Mouse (Mus musculus): ENCODE results near the gene Nr6a1. TPM values are rescaled to one million over a fixed set of nuclear protein-coding genes. Genes with fewer than 3 reads are reported as not detected.

Gene Nr6a1
- polyA plus RNA-seq, 1 experiment from 2014 or later, result 3.1 TPM

DNA sequence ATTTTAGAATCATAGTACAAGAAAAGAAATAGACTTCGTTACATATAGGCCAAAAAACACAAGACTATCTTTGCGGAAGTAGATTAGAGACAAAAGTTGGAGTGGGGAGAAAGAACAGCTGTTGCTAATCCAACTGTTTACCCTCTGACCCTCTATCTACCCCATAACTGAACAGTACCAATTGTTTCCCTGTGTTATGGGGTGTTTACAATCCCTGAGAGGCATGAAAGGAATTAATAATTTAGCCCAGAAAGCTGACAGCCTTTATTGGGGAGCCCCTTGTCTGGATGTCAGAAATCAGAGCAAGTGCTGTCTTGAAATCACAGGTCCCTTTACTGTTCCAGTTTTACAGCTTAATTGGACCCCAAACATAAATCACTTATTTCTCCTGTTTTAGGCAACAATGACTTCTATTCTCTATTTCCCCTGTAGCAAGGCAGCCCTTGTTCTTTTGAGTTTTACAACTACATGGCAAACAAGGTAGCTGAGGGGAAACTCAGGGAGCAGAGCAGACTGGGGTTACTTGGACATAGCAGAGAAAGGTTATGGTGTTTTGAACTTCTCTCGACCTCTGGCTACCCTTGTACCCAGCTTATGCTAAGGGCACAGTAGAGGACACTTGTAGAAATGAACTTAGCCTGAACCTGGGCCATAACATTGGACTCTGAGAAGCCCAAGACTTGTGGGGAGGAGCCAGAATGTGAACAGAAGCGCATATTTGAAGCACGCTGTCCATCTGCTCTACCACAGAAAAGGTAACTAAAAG, 46.4 kb downstream of the Nr6a1 start:
- Histone ChIP-seq H3K4me2 (ENCODE audit: low read depth, low read length, severe bottlenecking) (no peak overlapping the region), H3K4me1 (replicated peaks; ENCODE audit: control insufficient read depth, insufficient read depth, low read length) (no peaks in the 10 kb centered on the region), H3K4me3 (ENCODE audit: low read depth, low read length) (no peak overlapping the region), H3K9ac (ENCODE audit: low read length) (no peak overlapping the region), H3K36me3 (ENCODE audit: control insufficient read depth, insufficient read depth, low read length) (no peaks in the 10 kb centered on the region; the same call in 1 of the 2 replicates), H3K27me3 (ENCODE audit: control insufficient read depth, insufficient read depth, low read length) (no peaks in the 10 kb centered on the region), H3K9me3 (ENCODE audit: control insufficient read depth, low read length) (no peaks in the 10 kb centered on the region), H3K27ac (ENCODE audit: low read depth, low read length) (no peak overlapping the region)
- 88% methylated on average over 5 of the region's 5 CpGs for WGBS
- ATAC-seq (replicated peaks; ENCODE audit: low FRiP score) (no peak), DNase-seq (ENCODE audit: low spot score) (no peak)

- Histone ChIP-seq H3K27me3 (ENCODE audit: control insufficient read depth, insufficient read depth, low read length) (no peaks in the 10 kb centered on the region), H3K27ac (ENCODE audit: low read depth, low read length) (no peak overlapping the region), H3K4me3 (ENCODE audit: low read depth, low read length) (no peak overlapping the region), H3K36me3 (ENCODE audit: control insufficient read depth, insufficient read depth, low read length) (no peaks in the 10 kb centered on the region; the same call in 1 of the 2 replicates), H3K4me1 (replicated peaks; ENCODE audit: control insufficient read depth, insufficient read depth, low read length) (no peaks in the 10 kb centered on the region), H3K9ac (ENCODE audit: low read length) (no peak overlapping the region), H3K9me3 (ENCODE audit: control insufficient read depth, low read length) (no peaks in the 10 kb centered on the region), H3K4me2 (ENCODE audit: low read depth, low read length, severe bottlenecking) (no peak overlapping the region)
- WGBS, result 70% methylated on average over 1 of the region's 1 CpGs
- ATAC-seq (replicated peaks; ENCODE audit: low FRiP score), result no peak
- no peak for DNase-seq (ENCODE audit: low spot score)
These were observed 52.9 kb downstream of the Nr6a1 start for GRCm38 (mm10) chr2:38874544-38875108.

DNA sequence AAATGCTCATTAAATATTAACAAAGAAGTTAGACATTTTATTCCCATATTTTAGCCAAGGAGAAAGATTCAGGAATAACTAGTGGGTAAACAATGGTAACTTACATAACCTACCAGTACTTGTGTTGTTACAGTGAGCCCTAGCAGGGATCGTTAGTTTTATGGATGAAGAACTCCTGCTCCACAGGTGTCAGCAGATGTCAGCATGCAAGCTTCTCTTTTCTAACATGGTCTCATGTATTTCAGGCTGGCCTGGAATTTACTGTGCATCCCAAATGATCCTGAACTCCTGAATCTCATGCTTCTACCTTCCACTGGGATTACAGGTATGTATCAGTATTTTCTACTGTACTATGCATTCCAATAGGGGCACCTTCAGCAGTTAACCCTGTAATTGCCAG, 54.8 kb downstream of the Nr6a1 start:
- WGBS, result 62% methylated on average over 1 of the region's 1 CpGs
- no peak overlapping the region for H3K4me3 ChIP-seq (ENCODE audit: low read depth, low read length)

GRCm38 (mm10) chr2:38866711-38867110, 60.8 kb downstream of the Nr6a1 start:
- ATAC-seq (replicated peaks; ENCODE audit: low FRiP score), result no peak
- 93% methylated on average over 1 of the region's 1 CpGs for WGBS
- Histone ChIP-seq H3K4me3 (ENCODE audit: low read depth, low read length) (no peak overlapping the region), H3K4me2 (ENCODE audit: low read depth, low read length, severe bottlenecking) (no peak overlapping the region), H3K9ac (ENCODE audit: low read length) (no peak overlapping the region), H3K27ac (ENCODE audit: low read depth, low read length) (no peak overlapping the region), H3K36me3 (ENCODE audit: control insufficient read depth, insufficient read depth, low read length) (no peaks in the 10 kb centered on the region; the same call in 1 of the 2 replicates), H3K9me3 (ENCODE audit: control insufficient read depth, low read length) (no peaks in the 10 kb centered on the region), H3K27me3 (ENCODE audit: control insufficient read depth, insufficient read depth, low read length) (no peaks in the 10 kb centered on the region), H3K4me1 (replicated peaks; ENCODE audit: control insufficient read depth, insufficient read depth, low read length) (no peaks in the 10 kb centered on the region)
- no peak for DNase-seq (ENCODE audit: low spot score)

More for the DNA sequence above, 54.8 kb downstream of the Nr6a1 start:
- H3K4me2 ChIP-seq (ENCODE audit: low read depth, low read length, severe bottlenecking), result no peak overlapping the region
- no peak overlapping the region for H3K27ac ChIP-seq (ENCODE audit: low read depth, low read length)
- no peak overlapping the region for H3K9ac ChIP-seq (ENCODE audit: low read length)
- no peaks in the 10 kb centered on the region for H3K36me3 ChIP-seq (ENCODE audit: control insufficient read depth, insufficient read depth, low read length)
- no peak for ATAC-seq (replicated peaks; ENCODE audit: low FRiP score)
- H3K9me3 ChIP-seq (ENCODE audit: control insufficient read depth, low read length), result no peaks in the 10 kb centered on the region
- no peaks in the 10 kb centered on the region for H3K4me1 ChIP-seq (replicated peaks; ENCODE audit: control insufficient read depth, insufficient read depth, low read length)
- no peaks in the 10 kb centered on the region for H3K27me3 ChIP-seq (ENCODE audit: control insufficient read depth, insufficient read depth, low read length)
- DNase-seq (ENCODE audit: low spot score), result no peak

GRCm38 (mm10) chr2:38864011-38864410, 63.5 kb downstream of the Nr6a1 start:
- no peak overlapping the region for H3K4me2 ChIP-seq (ENCODE audit: low read depth, low read length, severe bottlenecking)
- no peaks in the 10 kb centered on the region for H3K9me3 ChIP-seq (ENCODE audit: control insufficient read depth, low read length)
- ATAC-seq (replicated peaks; ENCODE audit: low FRiP score) (no peak), DNase-seq (ENCODE audit: low spot score) (no peak)
- no peaks in the 10 kb centered on the region; the same call in 1 of the 2 replicates for H3K36me3 ChIP-seq (ENCODE audit: control insufficient read depth, insufficient read depth, low read length)
- WGBS, result 65% methylated on average over 4 of the region's 4 CpGs
- H3K4me3 ChIP-seq (ENCODE audit: low read depth, low read length), result no peak overlapping the region
- no peaks in the 10 kb centered on the region for H3K4me1 ChIP-seq (replicated peaks; ENCODE audit: control insufficient read depth, insufficient read depth, low read length)
- no peak overlapping the region for H3K9ac ChIP-seq (ENCODE audit: low read length)
- H3K27me3 ChIP-seq (ENCODE audit: control insufficient read depth, insufficient read depth, low read length), result no peaks in the 10 kb centered on the region
- H3K27ac ChIP-seq (ENCODE audit: low read depth, low read length), result no peak overlapping the region

GRCm38 (mm10) chr2:38851797-38852196, 75.7 kb downstream of the Nr6a1 start:
- Histone ChIP-seq H3K9me3 (ENCODE audit: control insufficient read depth, low read length) (no peaks in the 10 kb centered on the region), H3K4me3 (ENCODE audit: low read depth, low read length) (no peak overlapping the region), H3K9ac (ENCODE audit: low read length) (no peak overlapping the region), H3K36me3 (ENCODE audit: control insufficient read depth, insufficient read depth, low read length) (peaks cover 7% of the 10 kb centered on the region; the same call in 1 of the 2 replicates), H3K4me2 (ENCODE audit: low read depth, low read length, severe bottlenecking) (no peak overlapping the region), H3K27ac (ENCODE audit: low read depth, low read length) (no peak overlapping the region), H3K27me3 (ENCODE audit: control insufficient read depth, insufficient read depth, low read length) (no peaks in the 10 kb centered on the region), H3K4me1 (replicated peaks; ENCODE audit: control insufficient read depth, insufficient read depth, low read length) (no peaks in the 10 kb centered on the region)
- no peak for DNase-seq (ENCODE audit: low spot score)
- 95% methylated on average over 1 of the region's 1 CpGs for WGBS
- ATAC-seq (replicated peaks; ENCODE audit: low FRiP score), result no peak

GRCm38 (mm10) chr2:38846319-38846718, 81.2 kb downstream of the Nr6a1 start:
- H3K36me3 ChIP-seq (ENCODE audit: control insufficient read depth, insufficient read depth, low read length), result peaks cover 3% of the 10 kb centered on the region; the same call in 1 of the 2 replicates
- 92% methylated on average over 2 of the region's 2 CpGs for WGBS

GRCm38 (mm10) chr2:38835489-38835888, 92.0 kb downstream of the Nr6a1 start:
- Histone ChIP-seq H3K27me3 (ENCODE audit: control insufficient read depth, insufficient read depth, low read length) (no peaks in the 10 kb centered on the region), H3K36me3 (ENCODE audit: control insufficient read depth, insufficient read depth, low read length) (no peaks in the 10 kb centered on the region), H3K9me3 (ENCODE audit: control insufficient read depth, low read length) (no peaks in the 10 kb centered on the region), H3K4me1 (replicated peaks; ENCODE audit: control insufficient read depth, insufficient read depth, low read length) (no peaks in the 10 kb centered on the region), H3K4me3 (ENCODE audit: low read depth, low read length) (no peak overlapping the region), H3K4me2 (ENCODE audit: low read depth, low read length, severe bottlenecking) (no peak overlapping the region), H3K27ac (ENCODE audit: low read depth, low read length) (no peak overlapping the region), H3K9ac (ENCODE audit: low read length) (no peak overlapping the region)
- DNase-seq (ENCODE audit: low spot score) (no peak), ATAC-seq (replicated peaks; ENCODE audit: low FRiP score) (no peak)
- WGBS, result 94% methylated on average over 6 of the region's 6 CpGs

More at GRCm38 (mm10) chr2:38846319-38846718, 81.2 kb downstream of the Nr6a1 start:
- H3K27ac ChIP-seq (ENCODE audit: low read depth, low read length), result no peak overlapping the region
- H3K27me3 ChIP-seq (ENCODE audit: control insufficient read depth, insufficient read depth, low read length), result no peaks in the 10 kb centered on the region
- ATAC-seq (replicated peaks; ENCODE audit: low FRiP score), result no peak
- DNase-seq (ENCODE audit: low spot score), result no peak
- no peak overlapping the region for H3K9ac ChIP-seq (ENCODE audit: low read length)
- no peaks in the 10 kb centered on the region for H3K4me1 ChIP-seq (replicated peaks; ENCODE audit: control insufficient read depth, insufficient read depth, low read length)
- H3K4me2 ChIP-seq (ENCODE audit: low read depth, low read length, severe bottlenecking), result no peak overlapping the region
- H3K9me3 ChIP-seq (ENCODE audit: control insufficient read depth, low read length), result no peaks in the 10 kb centered on the region
- no peak overlapping the region for H3K4me3 ChIP-seq (ENCODE audit: low read depth, low read length)

DNA sequence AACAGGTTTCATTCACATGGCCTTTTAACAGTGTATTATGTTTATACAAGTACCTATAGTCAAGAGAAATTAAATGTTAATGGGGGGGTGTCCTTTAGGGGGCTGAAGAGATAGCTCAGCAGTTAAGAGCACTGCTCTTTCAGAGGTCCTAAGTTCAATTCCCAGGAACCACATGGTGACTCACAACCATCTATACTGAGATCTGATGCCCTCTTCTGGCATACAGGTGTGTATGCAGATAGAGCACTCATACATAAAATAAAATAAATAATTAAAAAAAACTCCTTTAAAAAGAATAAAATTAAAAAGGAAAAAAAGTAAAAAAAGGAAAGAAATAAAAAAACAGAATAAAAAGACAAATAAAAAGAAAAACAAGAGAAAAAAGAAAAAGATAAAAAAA, 95.5 kb downstream of the Nr6a1 start:
- DNase-seq (ENCODE audit: low spot score), result no peak
- Histone ChIP-seq H3K27me3 (ENCODE audit: control insufficient read depth, insufficient read depth, low read length) (no peaks in the 10 kb centered on the region), H3K9me3 (ENCODE audit: control insufficient read depth, low read length) (no peaks in the 10 kb centered on the region), H3K4me3 (ENCODE audit: low read depth, low read length) (no peak overlapping the region), H3K36me3 (ENCODE audit: control insufficient read depth, insufficient read depth, low read length) (no peaks in the 10 kb centered on the region; the same call in 1 of the 2 replicates), H3K27ac (ENCODE audit: low read depth, low read length) (no peak overlapping the region), H3K9ac (ENCODE audit: low read length) (no peak overlapping the region), H3K4me1 (replicated peaks; ENCODE audit: control insufficient read depth, insufficient read depth, low read length) (no peaks in the 10 kb centered on the region), H3K4me2 (ENCODE audit: low read depth, low read length, severe bottlenecking) (no peak overlapping the region)
- ATAC-seq (replicated peaks; ENCODE audit: low FRiP score), result no peak

Data from forebrain, embryonic 11.5 days (tissue).